Mouse (Mus musculus): ENCODE measurements around the gene Fnip1.

GRCm38 (mm10) chr11:54464557-54465244 lies 26.7 kb downstream of the Fnip1 start:
- TF ChIP-seq CTCF (IDR thresholded peaks at IDR 0.05; ENCODE audit: low read depth, low read length) (no peak), GATA1 (IDR thresholded peaks at IDR 0.05; ENCODE audit: borderline replicate concordance, low read length) (no peak), TAL1 (conservative IDR thresholded peaks at IDR 0.05; ENCODE audit: low read depth, low read length) (no peak), GATA2 (IDR thresholded peaks at IDR 0.05; ENCODE audit: borderline replicate concordance, low read depth, low read length) (no peak)

Measured in G1E (cell line).